Mouse (Mus musculus) liver, embryonic 15.5 days (tissue): ENCODE measurements around the gene Rpl13a. TPM values are rescaled to one million over a fixed set of nuclear protein-coding genes. Genes with fewer than 3 reads are reported as not detected.
"Not testable (repeated sequence)": the region's sequence is repeated elsewhere in the genome, so short reads cannot be mapped to it uniquely, and the experiment has no call there.

Experiments used
- ATAC-seq: fragments of 200-750 bp; cut with Nextera tagmentation; 2 replicates; pipeline ENCODE4 v1.8.0; 2017; ENCODE audit warnings: moderate number of reproducible peaks, mild to moderate bottlenecking, moderate library complexity; ENCODE audit not compliant: insufficient read depth
- H3K27ac ChIP-seq: fragments of 300-500 bp; sonication (generic); replicated peaks from 2 replicates; pipeline ENCODE4 v1.5.1; 2015; ENCODE audit warnings: mild to moderate bottlenecking, inconsistent platforms
- H3K27me3 ChIP-seq: fragments of 300-500 bp; sonication (generic); 2 replicates; pipeline ENCODE4 v1.6.1; 2015; ENCODE audit warnings: mild to moderate bottlenecking, inconsistent platforms
- H3K36me3 ChIP-seq: fragments of 300-500 bp; sonication (generic); replicated peaks from 2 replicates; pipeline ENCODE4 v1.6.1; 2015; ENCODE audit warnings: moderate library complexity, mild to moderate bottlenecking, inconsistent platforms
- H3K4me1 ChIP-seq: fragments of 300-500 bp; sonication (generic); replicated peaks from 2 replicates; pipeline ENCODE4 v1.6.1; 2015; ENCODE audit warnings: inconsistent platforms
- H3K4me2 ChIP-seq: fragments of 300-500 bp; sonication (generic); 2 replicates; pipeline ENCODE4 v1.6.1; 2015; ENCODE audit warnings: moderate library complexity, mild to moderate bottlenecking, inconsistent platforms
- H3K4me3 ChIP-seq: fragments of 300-500 bp; sonication (generic); replicated peaks from 2 replicates; pipeline ENCODE4 v1.5.1; 2015; ENCODE audit warnings: mild to moderate bottlenecking, inconsistent platforms
- H3K9ac ChIP-seq: fragments of 300-500 bp; sonication (generic); 2 replicates; pipeline ENCODE4 v1.6.1; 2015; ENCODE audit warnings: moderate library complexity, mild to moderate bottlenecking, inconsistent platforms
- H3K9me3 ChIP-seq: fragments of 300-500 bp; sonication (generic); replicated peaks from 2 replicates; pipeline ENCODE4 v1.6.1; 2016; ENCODE audit warnings: inconsistent platforms
- WGBS: fragments of 180-500 bp; shearing (Covaris S2); methylation state at CpG from one replicate; pipeline ENCODE4 v1.1.7; 2015; ENCODE audit warnings: mixed read lengths; ENCODE audit not compliant: insufficient replicate concordance; 5-methylcytosine and 5-hydroxymethylcytosine counted together
- polyA plus RNA-seq: library from polyadenylated mRNA; unstranded; fragments of >200 nt; fragmentation: Nextera tagmentation; extraction: Ambion mirVana; gene quantifications from 2 replicates; pipeline ENCODE4 v1.2.1, GENCODE M21; 2015

The Rpl13a gene
- 534 and 633 TPM in 2 replicates for polyA plus RNA-seq

DNA sequence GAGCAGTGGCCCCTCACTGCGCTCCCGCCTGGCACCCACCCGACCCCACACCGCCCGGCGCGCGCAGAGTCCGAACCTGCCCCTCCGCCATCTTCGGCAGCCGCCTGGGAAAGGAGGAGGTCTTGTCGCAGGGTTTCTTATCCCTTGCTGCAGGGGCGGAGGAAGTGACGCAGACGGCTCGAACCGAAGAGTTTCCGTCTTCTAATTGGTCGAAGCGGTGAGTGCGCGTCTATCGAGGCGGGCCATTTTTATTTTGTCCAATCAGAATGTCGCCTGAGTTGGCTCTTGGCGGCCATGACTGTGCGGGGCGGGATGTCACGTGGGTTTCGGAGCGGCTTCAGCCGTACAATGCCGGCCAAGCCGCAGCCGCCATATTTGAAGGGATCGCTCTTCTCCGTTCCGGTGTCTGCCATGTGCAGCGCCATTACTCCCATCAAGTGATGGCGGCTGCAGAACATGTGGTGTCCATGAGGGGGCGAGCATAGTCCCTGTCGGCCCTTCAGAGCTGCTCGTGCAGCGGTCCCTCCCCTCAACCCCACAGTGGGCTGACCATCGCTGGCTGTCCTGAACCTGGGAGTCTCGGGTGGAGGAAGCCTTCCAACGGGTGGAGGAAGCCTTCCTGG, at the start of gene Rpl13a:
Gene Rpl13a, minus strand, starts transcription at position 138 of the 623 bp plus-strand sequence.
- Histone ChIP-seq H3K9ac (peak within 1 kb of the TSS; percentile 92), H3K27ac (peak within 1 kb of the TSS; percentile 91), H3K4me1 (peaks cover 51% of the 10 kb centered on the region), H3K4me2 (peak within 1 kb of the TSS; percentile 94), H3K36me3 (peaks cover 35% of the 10 kb centered on the region), H3K27me3 (no peaks in the 10 kb centered on the region), H3K4me3 (peak within 1 kb of the TSS; percentile 89), H3K9me3 (no peaks in the 10 kb centered on the region)
- WGBS: under 1% methylated on average over 47 of the region's 48 CpGs
- ATAC-seq: peak; percentile 82

DNA sequence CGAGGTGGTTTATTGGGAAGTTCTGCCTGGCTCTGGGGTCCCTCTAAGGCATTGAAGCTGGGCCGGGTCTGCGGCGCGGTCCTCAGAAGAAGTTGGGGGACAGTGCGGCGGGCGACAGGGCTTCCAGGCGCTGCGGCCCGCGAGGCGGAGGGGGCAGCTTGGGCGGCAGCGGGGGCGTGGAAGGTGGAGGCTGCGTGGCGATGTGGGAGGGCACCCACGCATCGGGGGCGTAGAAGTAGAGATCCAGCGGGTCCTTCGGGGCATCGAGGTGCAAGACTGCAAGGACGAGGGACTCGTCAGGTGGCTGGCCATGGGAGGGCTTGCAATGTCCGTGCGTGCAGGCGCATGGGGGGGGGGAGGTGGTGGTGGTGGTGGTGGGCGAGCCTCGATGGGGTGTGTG, 47.8 kb upstream of the Rpl13a start:
- ATAC-seq: no peak
- Histone ChIP-seq H3K4me3 (no peak overlapping the region), H3K4me2 (no peak overlapping the region)

DNA sequence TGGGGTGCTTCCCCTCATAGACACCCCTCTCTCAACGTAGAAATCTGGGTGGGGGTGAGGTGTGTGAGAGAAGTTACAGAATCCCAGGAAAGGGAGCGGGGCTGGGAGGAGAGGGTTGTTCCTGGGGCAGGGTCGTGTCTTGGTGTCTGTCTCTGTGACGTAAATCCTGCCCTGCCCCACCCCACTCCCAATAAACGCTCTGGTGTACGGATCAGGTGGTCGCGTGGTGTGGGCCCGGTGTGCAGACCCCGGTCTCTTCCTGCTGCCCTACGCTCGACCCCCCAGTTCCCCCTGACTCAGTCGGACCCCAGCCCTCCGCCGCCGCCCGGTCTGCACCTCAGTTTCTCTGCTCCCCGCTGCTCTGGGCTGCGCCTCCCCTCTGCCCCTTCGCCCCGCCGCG, 47.4 kb upstream of the Rpl13a start:
- Histone ChIP-seq H3K36me3 (no peaks in the 10 kb centered on the region), H3K4me1 (peaks cover 3% of the 10 kb centered on the region; the same call in 1 of the 2 replicates), H3K4me2 (no peak overlapping the region), H3K9me3 (no peaks in the 10 kb centered on the region), H3K9ac (no peak overlapping the region), H3K27me3 (peaks cover 96% of the 10 kb centered on the region), H3K27ac (no peak overlapping the region), H3K4me3 (no peak overlapping the region)
- no peak for ATAC-seq
- 4% methylated on average over 23 of the region's 23 CpGs for WGBS

More for the DNA sequence above, 47.8 kb upstream of the Rpl13a start:
- no peaks in the 10 kb centered on the region for H3K36me3 ChIP-seq
- peaks cover 97% of the 10 kb centered on the region for H3K27me3 ChIP-seq
- no peak overlapping the region for H3K27ac ChIP-seq
- H3K4me1 ChIP-seq: peaks cover 5% of the 10 kb centered on the region
- H3K9me3 ChIP-seq: no peaks in the 10 kb centered on the region
- 2% methylated on average over 31 of the region's 31 CpGs for WGBS
- no peak overlapping the region for H3K9ac ChIP-seq

DNA sequence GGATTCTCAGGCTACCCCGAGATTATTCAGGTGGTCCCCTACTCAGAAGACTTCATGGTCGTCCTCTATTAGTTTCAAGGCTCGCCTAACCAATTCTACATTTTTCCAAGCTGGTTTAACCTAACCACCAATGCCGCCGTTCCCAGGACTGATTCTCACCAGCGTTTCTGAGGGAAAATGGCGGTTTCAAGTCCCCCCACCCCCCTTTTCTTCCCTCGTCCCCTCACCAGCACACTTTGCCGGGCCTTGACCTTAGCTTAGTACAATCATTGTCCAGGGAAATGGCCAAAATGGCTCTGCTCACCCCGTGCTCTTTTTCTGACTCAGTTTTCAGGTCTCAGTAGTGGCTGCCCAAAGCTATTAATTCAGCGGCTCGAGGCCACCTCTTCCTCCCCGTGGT, 46.8 kb upstream of the Rpl13a start:
- H3K4me3 ChIP-seq: no peak overlapping the region
- H3K9ac ChIP-seq: no peak overlapping the region
- WGBS: 1% methylated on average over 13 of the region's 13 CpGs
- no peaks in the 10 kb centered on the region for H3K36me3 ChIP-seq
- ATAC-seq: no peak
- H3K4me2 ChIP-seq: no peak overlapping the region
- no peaks in the 10 kb centered on the region for H3K9me3 ChIP-seq
- peaks cover 3% of the 10 kb centered on the region; the same call in 1 of the 2 replicates for H3K4me1 ChIP-seq
- peaks cover 96% of the 10 kb centered on the region for H3K27me3 ChIP-seq
- no peak overlapping the region for H3K27ac ChIP-seq

DNA sequence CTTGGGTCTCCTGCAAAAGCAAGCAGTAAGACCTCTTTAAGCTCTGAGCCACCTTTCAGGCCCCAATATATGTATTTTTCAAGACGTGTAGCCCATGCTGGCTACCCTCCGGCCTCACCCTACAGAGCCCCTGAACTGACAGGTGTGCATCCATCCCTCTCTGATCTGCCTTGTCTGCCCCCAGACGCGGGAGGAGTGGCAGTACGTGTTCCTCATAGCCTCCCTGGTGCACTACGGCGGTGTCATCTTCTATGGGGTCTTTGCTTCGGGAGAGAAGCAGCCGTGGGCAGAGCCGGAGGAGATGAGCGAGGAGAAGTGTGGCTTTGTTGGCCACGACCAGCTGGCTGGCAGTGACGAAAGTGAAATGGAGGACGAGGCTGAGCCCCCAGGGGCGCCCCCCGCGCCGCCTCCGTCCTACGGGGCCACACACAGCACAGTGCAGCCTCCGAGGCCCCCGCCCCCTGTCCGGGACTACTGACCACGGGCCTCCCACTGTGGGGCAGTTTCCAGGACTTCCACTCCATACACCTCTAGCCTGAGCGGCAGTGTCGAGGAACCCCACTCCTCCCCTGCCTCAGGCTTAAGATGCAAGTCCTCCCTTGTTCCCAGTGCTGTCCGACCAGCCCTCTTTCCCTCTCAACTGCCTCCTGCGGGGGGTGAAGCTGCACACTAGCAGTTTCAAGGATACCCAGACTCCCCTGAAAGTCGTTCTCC, 46.2 kb upstream of the Rpl13a start:
- Histone ChIP-seq H3K4me1 (peaks cover 3% of the 10 kb centered on the region; the same call in 1 of the 2 replicates), H3K9ac (no peak overlapping the region), H3K4me2 (no peak overlapping the region), H3K4me3 (no peak overlapping the region), H3K27ac (no peak overlapping the region), H3K9me3 (peaks cover 7% of the 10 kb centered on the region), H3K27me3 (peaks cover 96% of the 10 kb centered on the region), H3K36me3 (no peaks in the 10 kb centered on the region)
- 3% methylated on average over 29 of the region's 29 CpGs for WGBS
- no peak for ATAC-seq

DNA sequence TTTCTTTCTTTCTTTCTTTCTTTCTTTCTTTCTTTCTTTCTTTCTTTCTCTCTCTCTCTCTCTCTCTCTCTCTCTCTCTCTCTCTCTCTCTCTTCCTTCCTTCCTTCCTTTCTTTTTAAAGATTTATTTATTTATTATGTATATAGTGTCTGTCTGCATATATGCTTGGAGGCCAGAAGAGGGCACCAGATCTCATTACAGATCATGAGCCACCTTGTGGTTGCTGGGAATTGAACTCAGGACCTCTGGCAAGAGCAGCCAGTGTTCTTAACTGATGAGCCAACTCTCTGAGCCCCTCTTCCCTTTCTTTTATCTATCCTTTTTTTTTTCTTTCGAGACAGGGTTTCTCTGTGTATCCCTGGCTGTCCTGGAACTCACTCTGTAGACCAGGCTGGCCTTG, 45.2 kb upstream of the Rpl13a start:
- WGBS: 43% methylated on average over 1 of the region's 1 CpGs
- not testable (repeated sequence) for H3K4me2 ChIP-seq, H3K4me1 ChIP-seq, H3K36me3 ChIP-seq, ATAC-seq, H3K9ac ChIP-seq, H3K4me3 ChIP-seq, H3K27ac ChIP-seq
- Histone ChIP-seq H3K9me3 (peaks cover 13% of the 10 kb centered on the region), H3K27me3 (peaks cover 96% of the 10 kb centered on the region)

DNA sequence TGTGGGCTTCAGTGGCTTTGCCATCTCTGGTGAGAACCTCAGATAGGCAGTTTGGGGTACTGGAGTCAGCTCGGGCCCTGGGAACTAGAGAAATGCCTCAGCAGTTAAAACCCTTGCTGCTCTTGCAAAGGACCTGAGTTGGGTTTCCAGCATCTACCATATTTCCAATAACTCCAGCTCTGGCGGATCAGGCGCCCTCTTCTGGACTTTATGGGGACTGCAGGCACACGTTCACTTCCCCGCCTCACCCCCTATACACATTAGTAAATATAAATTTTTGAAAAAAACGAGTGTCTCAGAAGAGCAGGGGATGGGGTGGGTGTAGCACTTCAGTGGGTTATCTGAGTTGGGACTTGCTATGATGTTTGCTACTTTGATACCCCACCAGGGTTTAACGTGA, 44.4 kb upstream of the Rpl13a start:
- no peak overlapping the region for H3K4me2 ChIP-seq
- peaks cover 3% of the 10 kb centered on the region; the same call in 1 of the 2 replicates for H3K4me1 ChIP-seq
- no peak for ATAC-seq
- no peak overlapping the region for H3K9ac ChIP-seq
- H3K27me3 ChIP-seq: peaks cover 96% of the 10 kb centered on the region
- peaks cover 13% of the 10 kb centered on the region for H3K9me3 ChIP-seq
- H3K27ac ChIP-seq: no peak overlapping the region
- 46% methylated on average over 7 of the region's 7 CpGs for WGBS
- no peaks in the 10 kb centered on the region for H3K36me3 ChIP-seq
- no peak overlapping the region for H3K4me3 ChIP-seq

DNA sequence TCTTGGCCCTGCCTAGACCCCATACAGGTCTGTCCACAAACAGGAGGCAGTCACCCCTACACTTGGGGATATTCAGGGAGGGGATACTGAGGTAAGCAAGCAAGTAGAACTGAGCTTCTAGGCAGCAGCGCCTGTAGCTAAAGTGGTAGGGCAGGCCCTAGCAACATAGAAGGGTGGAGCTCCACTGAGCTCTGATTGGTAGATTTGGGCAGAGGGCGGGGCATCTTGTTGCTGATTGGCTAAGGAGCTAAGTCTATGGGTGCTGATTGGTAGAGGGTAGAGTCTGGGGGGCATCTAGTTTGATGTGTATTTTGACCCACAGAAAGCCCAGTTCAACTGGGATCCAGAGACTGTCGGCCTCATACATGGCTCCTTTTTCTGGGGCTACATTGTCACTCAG, 40.9 kb upstream of the Rpl13a start:
- H3K27me3 ChIP-seq: peaks cover 96% of the 10 kb centered on the region
- 66% methylated on average over 3 of the region's 3 CpGs for WGBS
- no peak overlapping the region for H3K27ac ChIP-seq
- H3K4me3 ChIP-seq: no peak overlapping the region
- H3K36me3 ChIP-seq: no peaks in the 10 kb centered on the region
- no peak overlapping the region for H3K9ac ChIP-seq
- no peaks in the 10 kb centered on the region for H3K4me1 ChIP-seq
- peaks cover 13% of the 10 kb centered on the region for H3K9me3 ChIP-seq
- H3K4me2 ChIP-seq: no peak overlapping the region
- ATAC-seq: no peak

DNA sequence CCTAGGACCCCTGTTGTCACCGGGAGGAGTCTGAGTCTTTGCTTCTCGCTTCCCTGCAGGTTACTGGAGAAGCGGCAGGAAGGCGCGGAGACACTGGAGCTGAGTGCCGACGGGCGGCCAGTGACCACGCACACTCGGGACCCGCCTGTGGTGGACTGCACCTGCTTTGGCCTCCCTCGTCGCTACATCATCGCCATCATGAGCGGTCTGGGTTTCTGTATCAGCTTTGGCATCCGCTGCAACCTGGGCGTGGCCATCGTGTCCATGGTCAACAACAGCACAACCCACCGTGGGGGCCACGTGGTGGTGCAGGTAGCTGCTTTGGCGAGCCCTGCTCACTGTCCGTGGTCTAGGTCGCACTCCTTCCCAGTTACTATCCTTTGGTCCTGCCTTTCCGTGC, 40.1 kb upstream of the Rpl13a start:
- no peak overlapping the region for H3K4me3 ChIP-seq
- H3K4me2 ChIP-seq: no peak overlapping the region
- no peaks in the 10 kb centered on the region for H3K36me3 ChIP-seq
- WGBS: 7% methylated on average over 24 of the region's 24 CpGs
- H3K4me1 ChIP-seq: peaks cover 6% of the 10 kb centered on the region
- H3K27ac ChIP-seq: no peak overlapping the region
- H3K9ac ChIP-seq: no peak overlapping the region
- ATAC-seq: no peak
- H3K9me3 ChIP-seq: peaks cover 13% of the 10 kb centered on the region
- H3K27me3 ChIP-seq: peaks cover 97% of the 10 kb centered on the region

DNA sequence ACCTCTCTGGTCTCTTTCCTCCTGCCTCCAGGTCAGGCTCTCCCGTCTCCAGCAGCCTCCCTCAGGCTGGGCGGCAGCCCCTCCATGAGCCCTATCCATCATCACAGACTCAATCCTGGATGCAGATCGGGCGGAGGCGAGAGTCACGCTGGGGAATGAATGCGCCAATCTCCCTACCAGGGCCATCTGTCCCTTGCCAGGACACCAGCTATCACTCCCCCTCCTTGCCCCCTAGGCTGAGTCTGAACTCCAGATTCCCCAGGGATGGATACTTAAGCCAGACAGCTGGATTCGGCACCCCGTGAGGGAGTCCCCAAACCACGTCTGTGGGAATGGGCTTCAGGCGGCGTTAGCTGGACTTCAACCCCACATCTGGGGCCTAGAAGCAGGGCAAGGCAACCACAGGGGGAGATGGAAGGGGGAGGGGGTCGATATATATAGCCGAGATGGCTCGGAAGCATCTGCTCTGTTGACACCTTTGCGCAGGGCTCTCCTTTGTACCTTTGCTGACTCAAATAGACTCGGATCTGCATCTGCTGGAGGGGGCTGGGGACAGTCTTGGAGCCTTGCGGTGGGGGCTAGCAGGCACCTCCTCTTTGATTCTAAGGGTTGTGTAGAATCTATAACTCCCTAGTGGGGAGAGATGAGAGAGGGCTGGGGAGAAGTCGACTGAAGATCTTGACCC, 39.3 kb upstream of the Rpl13a start:
- ATAC-seq: no peak
- 4% methylated on average over 19 of the region's 19 CpGs for WGBS
- H3K9me3 ChIP-seq: peaks cover 13% of the 10 kb centered on the region
- H3K4me1 ChIP-seq: peaks cover 8% of the 10 kb centered on the region
- no peak overlapping the region for H3K4me2 ChIP-seq
- peaks cover 99% of the 10 kb centered on the region for H3K27me3 ChIP-seq
- no peaks in the 10 kb centered on the region for H3K36me3 ChIP-seq
- no peak overlapping the region for H3K9ac ChIP-seq
- no peak overlapping the region for H3K27ac ChIP-seq
- H3K4me3 ChIP-seq: no peak overlapping the region

DNA sequence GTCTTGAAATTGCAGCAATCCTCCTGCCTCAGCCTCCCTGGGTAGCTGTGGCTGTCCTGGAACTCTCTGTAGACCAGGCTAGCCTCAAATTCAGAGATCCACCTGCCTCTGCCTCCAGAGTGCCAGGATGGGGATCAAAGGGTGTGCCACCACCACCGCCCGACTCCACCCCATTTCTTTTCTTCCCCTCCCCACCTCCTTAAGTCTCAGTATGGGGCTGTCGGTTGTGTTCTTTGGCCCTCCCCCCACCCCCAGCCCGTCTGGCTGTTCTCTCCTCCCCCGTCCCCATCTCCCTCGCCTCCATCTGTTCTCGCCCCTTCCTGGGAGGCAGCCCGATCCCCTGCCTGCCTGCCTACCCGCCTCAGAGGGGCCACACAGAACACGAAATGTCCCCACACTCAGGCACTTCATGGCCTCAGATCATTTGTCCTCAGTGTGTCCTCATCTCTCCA, 38.4 kb upstream of the Rpl13a start:
- H3K9ac ChIP-seq: no peak overlapping the region
- peaks cover 13% of the 10 kb centered on the region for H3K9me3 ChIP-seq
- no peak overlapping the region for H3K27ac ChIP-seq
- peaks cover 15% of the 10 kb centered on the region for H3K4me1 ChIP-seq
- H3K36me3 ChIP-seq: no peaks in the 10 kb centered on the region
- WGBS: 16% methylated on average over 10 of the region's 10 CpGs
- no peak overlapping the region for H3K4me3 ChIP-seq
- H3K4me2 ChIP-seq: no peak overlapping the region
- peaks cover 98% of the 10 kb centered on the region for H3K27me3 ChIP-seq
- ATAC-seq: no peak
